Mouse (Mus musculus) midbrain, postnatal 0 days (tissue): ENCODE measurements at regions not wholly inside any gene's neighbourhood (a gene's known extent, or its start where the extent isn't known, plus 50 kb on each side); places are given as distances from the start of the nearest gene placed in this dataset.

Source experiments
- ATAC-seq: fragments of 200-750 bp; cut with Nextera tagmentation; 2 replicates; pipeline ENCODE4 v1.8.0; 2017; ENCODE audit warnings: moderate number of reproducible peaks, mild to moderate bottlenecking, moderate TSS enrichment, moderate library complexity; ENCODE audit not compliant: low FRiP score
- DNase-seq: peaks from one replicate; pipeline ENCODE4 v3.0.0-alpha.2; 2015; ENCODE audit warnings: low spot score
- H3K27ac ChIP-seq: fragments of 300-500 bp; sonication (generic); 2 replicates; pipeline ENCODE4 v1.5.1; 2014; ENCODE audit warnings: low read depth, mild to moderate bottlenecking, low read length, mixed read lengths
- H3K27me3 ChIP-seq: fragments of 300-500 bp; sonication (generic); 2 replicates; pipeline ENCODE4 v1.6.1; 2014; ENCODE audit warnings: low read length, control low read depth, mixed read lengths; ENCODE audit not compliant: insufficient read depth
- H3K36me3 ChIP-seq: fragments of 300-500 bp; sonication (generic); 2 replicates; pipeline ENCODE4 v1.6.1; 2014; ENCODE audit warnings: low read length, control low read depth, mixed read lengths; ENCODE audit not compliant: insufficient read depth
- H3K4me1 ChIP-seq: fragments of 300-500 bp; sonication (generic); 2 replicates; pipeline ENCODE4 v1.6.1; 2014; ENCODE audit warnings: mild to moderate bottlenecking, control low read depth, antibody characterized with exemption, low read length, mixed read lengths; ENCODE audit not compliant: insufficient read depth
- H3K4me2 ChIP-seq: fragments of 300-500 bp; sonication (generic); 2 replicates; pipeline ENCODE4 v1.6.1; 2014; ENCODE audit warnings: low read depth, mild to moderate bottlenecking, low read length, mixed read lengths; ENCODE audit not compliant: poor library complexity, severe bottlenecking
- H3K4me3 ChIP-seq: fragments of 300-500 bp; sonication (generic); 2 replicates; pipeline ENCODE4 v1.5.1; 2014; ENCODE audit warnings: low read depth, mild to moderate bottlenecking, low read length, moderate library complexity
- H3K9ac ChIP-seq: fragments of 300-500 bp; sonication (generic); replicated peaks from 2 replicates; pipeline ENCODE4 v1.6.1; 2014; ENCODE audit warnings: mild to moderate bottlenecking, low read length, moderate library complexity, mixed read lengths; ENCODE audit not compliant: poor library complexity, severe bottlenecking
- H3K9me3 ChIP-seq: fragments of 300-500 bp; sonication (generic); 2 replicates; pipeline ENCODE4 v1.6.1; 2016; ENCODE audit warnings: low read length, control low read depth
- CTCF ChIP-seq: IDR thresholded peaks from 2 replicates; pipeline ENCODE4 v1.5.1; 2016; ENCODE audit warnings: antibody characterized with exemption, mild to moderate bottlenecking
- WGBS: fragments of 180-500 bp; shearing (Covaris S2); extraction: QIAGEN DNeasy Blood & Tissue Kit; methylation state at CpG from one replicate; pipeline ENCODE4 v1.1.7; 2014; 5-methylcytosine and 5-hydroxymethylcytosine counted together

- Histone ChIP-seq H3K4me2 (no peak overlapping the region), H3K9ac (no peak overlapping the region), H3K4me3 (no peak overlapping the region), H3K9me3 (no peaks in the 10 kb centered on the region), H3K27me3 (no peaks in the 10 kb centered on the region), H3K36me3 (no peaks in the 10 kb centered on the region), H3K27ac (no peak overlapping the region), H3K4me1 (no peaks in the 10 kb centered on the region)
- DNase-seq: no peak
- no peak for ATAC-seq
- WGBS: 88% methylated on average over 4 of the region's 4 CpGs
- no peak for TF ChIP-seq CTCF
These were observed 342.0 kb upstream of the Klf4 start for GRCm38 (mm10) chr4:55874276-55874675.

GRCm38 (mm10) chr4:55860055-55860454 lies 327.8 kb upstream of the Klf4 start:
- no peaks in the 10 kb centered on the region for H3K4me1 ChIP-seq
- H3K27ac ChIP-seq: no peak overlapping the region
- H3K27me3 ChIP-seq: no peaks in the 10 kb centered on the region
- no peak overlapping the region for H3K4me3 ChIP-seq
- no peak overlapping the region for H3K9ac ChIP-seq
- no peak for DNase-seq
- ATAC-seq: no peak
- H3K36me3 ChIP-seq: no peaks in the 10 kb centered on the region
- no peaks in the 10 kb centered on the region for H3K9me3 ChIP-seq
- TF ChIP-seq CTCF: no peak
- H3K4me2 ChIP-seq: no peak overlapping the region
- WGBS: 64% methylated on average over 2 of the region's 2 CpGs

DNA sequence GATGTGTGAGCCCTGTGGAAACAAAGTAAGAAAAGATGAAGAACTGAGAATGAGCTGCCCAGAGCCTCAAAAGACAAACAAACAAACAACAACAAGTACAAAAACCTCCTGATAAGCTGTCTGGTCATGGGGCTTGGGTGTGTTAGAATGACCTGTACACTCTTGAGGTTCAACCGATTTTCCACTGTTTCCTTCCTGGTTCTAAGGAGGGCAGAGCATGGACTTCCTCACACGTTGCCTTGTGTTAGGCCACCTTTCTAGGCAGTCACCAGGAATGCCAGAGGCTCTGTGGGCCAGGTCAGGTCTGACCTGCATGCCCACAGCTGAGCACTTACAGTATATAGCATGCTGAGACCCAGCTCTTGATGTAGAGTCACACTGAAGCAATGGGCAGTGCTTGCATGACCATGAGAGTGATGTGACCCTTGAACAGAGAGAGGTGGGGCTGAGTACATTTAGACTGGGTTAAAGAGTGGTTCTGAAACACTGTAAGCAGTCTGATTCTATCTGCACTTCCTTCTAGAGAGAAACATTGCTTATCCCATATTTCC lies 327.0 kb upstream of the Klf4 start:
- Histone ChIP-seq H3K4me3 (no peak overlapping the region), H3K36me3 (no peaks in the 10 kb centered on the region), H3K4me1 (no peaks in the 10 kb centered on the region), H3K27me3 (no peaks in the 10 kb centered on the region), H3K9ac (no peak overlapping the region), H3K27ac (no peak overlapping the region), H3K4me2 (no peak overlapping the region), H3K9me3 (no peaks in the 10 kb centered on the region)
- 82% methylated on average over 2 of the region's 2 CpGs for WGBS
- ATAC-seq: no peak
- TF ChIP-seq CTCF: no peak
- DNase-seq: no peak

- H3K4me2 ChIP-seq: no peak overlapping the region
- no peaks in the 10 kb centered on the region for H3K27me3 ChIP-seq
- no peak overlapping the region for H3K9ac ChIP-seq
- no peak for TF ChIP-seq CTCF
- 93% methylated on average over 1 of the region's 1 CpGs for WGBS
- H3K4me1 ChIP-seq: no peaks in the 10 kb centered on the region
- no peak overlapping the region for H3K4me3 ChIP-seq
- H3K9me3 ChIP-seq: no peaks in the 10 kb centered on the region
- no peaks in the 10 kb centered on the region for H3K36me3 ChIP-seq
- DNase-seq (no peak), ATAC-seq (no peak)
- H3K27ac ChIP-seq: no peak overlapping the region
These were observed 319.2 kb upstream of the Klf4 start for GRCm38 (mm10) chr4:55851430-55851829.

DNA sequence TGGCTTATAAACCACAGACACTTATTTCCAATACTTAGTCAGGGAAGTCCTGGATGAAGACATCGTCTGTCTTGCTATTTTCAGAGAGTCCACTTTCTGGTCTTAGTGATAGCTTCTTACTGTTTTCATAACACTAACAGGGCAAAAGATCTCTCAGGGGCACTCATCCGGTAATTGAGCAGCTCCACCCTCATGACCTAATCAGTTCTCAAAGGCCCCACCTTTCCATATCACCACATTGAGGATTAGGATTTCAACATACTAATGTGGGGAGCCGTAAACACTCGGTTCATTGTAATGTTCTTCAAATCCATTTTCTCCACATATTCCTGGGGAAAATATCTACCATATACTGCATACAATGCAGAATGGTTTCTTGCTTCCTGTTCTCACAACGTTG lies 318.8 kb upstream of the Klf4 start:
- WGBS: 83% methylated on average over 5 of the region's 5 CpGs
- no peak for TF ChIP-seq CTCF
- no peak for ATAC-seq
- no peaks in the 10 kb centered on the region for H3K27me3 ChIP-seq
- DNase-seq: no peak
- no peak overlapping the region for H3K27ac ChIP-seq
- H3K4me1 ChIP-seq: no peaks in the 10 kb centered on the region
- H3K9me3 ChIP-seq: no peaks in the 10 kb centered on the region
- no peak overlapping the region for H3K9ac ChIP-seq
- H3K36me3 ChIP-seq: no peaks in the 10 kb centered on the region
- no peak overlapping the region for H3K4me2 ChIP-seq
- no peak overlapping the region for H3K4me3 ChIP-seq

GRCm38 (mm10) chr4:55843727-55844401 lies 311.6 kb upstream of the Klf4 start:
- DNase-seq: peak; percentile 21
- no peak for ATAC-seq

More at GRCm38 (mm10) chr4:55843727-55844401, 311.6 kb upstream of the Klf4 start:
- Histone ChIP-seq H3K36me3 (no peaks in the 10 kb centered on the region), H3K27ac (no peak overlapping the region), H3K27me3 (no peaks in the 10 kb centered on the region), H3K4me3 (no peak overlapping the region), H3K4me1 (no peaks in the 10 kb centered on the region), H3K9me3 (no peaks in the 10 kb centered on the region), H3K9ac (no peak overlapping the region), H3K4me2 (no peak overlapping the region)
- TF ChIP-seq CTCF: no peak
- WGBS: 58% methylated on average over 12 of the region's 12 CpGs
